Mouse (Mus musculus) brown adipose tissue, adult 24 weeks (tissue): ENCODE data around the gene Tex48. TPM values are rescaled to one million over a fixed set of nuclear protein-coding genes. Genes with fewer than 3 reads are reported as not detected.

ENCODE experiments used
- H3K27ac ChIP-seq: fragments of 200-500 bp; replicated peaks from 2 replicates; pipeline ENCODE4 v1.5.1; 2012; ENCODE audit warnings: low read depth, mild to moderate bottlenecking, low read length
- H3K4me1 ChIP-seq: fragments of 200-500 bp; 2 replicates; pipeline ENCODE4 v1.6.1; 2012; ENCODE audit warnings: low read length, mixed read lengths; ENCODE audit not compliant: control insufficient read depth, insufficient read depth, insufficient read length
- H3K4me3 ChIP-seq: fragments of 200-500 bp; 2 replicates; pipeline ENCODE4 v1.5.1; 2012; ENCODE audit warnings: low read depth, mild to moderate bottlenecking, low read length, moderate library complexity; ENCODE audit not compliant: insufficient read depth
- polyA plus RNA-seq: library from polyadenylated mRNA; stranded (reverse); fragments of >200 nt; gene quantifications from 2 replicates; pipeline ENCODE4 v1.2.4, GENCODE M21; 2012; ENCODE audit not compliant: missing spikeins, insufficient read depth, insufficient read length

Tex48 gene
- polyA plus RNA-seq: not detected in 2 replicates

DNA sequence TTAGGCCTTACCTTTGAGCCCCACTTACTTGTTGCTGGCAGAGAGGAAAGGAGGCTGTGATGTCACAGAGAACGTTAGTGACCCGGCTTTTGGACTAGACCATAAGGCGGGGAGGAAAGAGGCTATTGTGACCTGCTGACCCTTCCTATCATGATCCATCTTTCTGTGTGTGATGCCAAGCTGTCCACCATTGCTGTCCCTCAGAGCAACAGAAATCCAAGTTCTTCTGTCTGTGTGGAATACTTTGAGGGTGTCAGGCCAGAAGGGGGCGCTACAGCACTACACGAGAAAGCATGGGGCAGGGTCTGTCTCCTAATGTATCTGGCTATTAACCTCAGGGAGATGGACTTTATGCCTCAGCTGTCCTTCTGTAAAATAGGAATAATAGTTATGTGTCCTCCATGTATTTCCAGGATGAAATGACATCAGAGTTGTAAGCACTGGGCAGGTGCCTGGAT lies at the start of gene Tex48:
Tex48 (minus strand) TSS at position 51 of the 458 bp plus-strand sequence.
- no peak within 1 kb of the TSS for H3K27ac ChIP-seq
- no peak within 1 kb of the TSS for H3K4me3 ChIP-seq
- H3K4me1 ChIP-seq: no peaks in the 10 kb centered on the region

DNA sequence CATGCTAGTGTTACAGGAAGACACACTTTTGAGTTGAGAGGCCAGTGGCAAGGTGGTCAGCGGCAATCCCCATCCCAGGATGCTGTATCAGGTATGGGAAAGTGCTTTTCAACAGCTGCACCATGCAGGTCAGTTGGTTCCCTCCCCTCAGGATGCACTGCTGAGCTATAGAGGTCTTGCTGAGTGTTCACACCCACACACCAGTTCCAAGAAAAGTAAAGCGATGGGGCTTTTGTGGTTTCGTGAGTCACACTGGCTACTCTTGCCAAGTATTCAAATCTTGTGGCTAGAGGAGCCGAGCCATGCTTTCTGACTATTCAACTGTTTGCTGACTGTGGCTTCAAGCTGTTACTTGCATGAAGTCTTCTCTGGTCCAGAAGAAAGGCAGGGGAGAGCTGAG lies 46.0 kb upstream of the Tex48 start:
- H3K27ac ChIP-seq: no peak overlapping the region
- no peaks in the 10 kb centered on the region for H3K4me1 ChIP-seq

DNA sequence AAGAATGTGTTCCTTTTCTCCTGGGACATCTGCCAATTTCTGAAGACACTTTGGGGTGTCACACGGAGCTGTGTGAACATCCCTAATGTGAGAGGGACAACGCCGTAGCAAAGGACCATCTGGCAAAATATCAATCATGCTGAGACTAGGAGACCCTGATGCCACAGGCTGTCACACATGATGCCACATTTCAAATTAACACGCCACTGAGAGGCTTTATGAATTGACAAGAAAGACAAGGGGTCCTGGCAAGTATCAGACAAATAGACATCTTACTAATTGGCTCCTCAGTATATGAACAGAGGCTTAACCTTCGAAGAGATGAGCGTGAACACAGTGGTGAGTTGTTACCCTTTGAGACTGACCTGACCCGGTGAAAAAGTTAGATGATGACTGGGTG lies 43.5 kb upstream of the Tex48 start:
- H3K4me1 ChIP-seq: no peaks in the 10 kb centered on the region

More for the DNA sequence above, 46.0 kb upstream of the Tex48 start:
- H3K4me3 ChIP-seq: no peak overlapping the region

DNA sequence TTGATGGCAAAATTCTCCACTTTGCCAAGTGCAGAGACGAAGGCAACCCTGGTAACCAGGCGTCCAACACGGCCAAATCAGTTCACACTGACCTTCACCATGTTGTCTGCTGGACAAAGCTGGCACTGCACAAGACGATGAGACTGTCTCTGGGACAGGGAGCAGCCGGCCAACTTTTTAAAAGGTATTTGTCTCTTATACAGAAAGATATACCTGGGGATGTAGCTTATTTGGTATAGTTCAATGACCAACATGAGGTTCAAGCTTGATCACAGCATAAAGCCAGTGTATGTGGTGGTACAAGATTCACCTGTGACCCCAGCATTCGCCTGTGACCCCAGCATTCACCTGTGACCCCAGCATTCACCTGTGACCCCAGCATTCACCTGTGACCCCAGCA lies 41.1 kb upstream of the Tex48 start, which contains the start of gene Gm11214:
Gm11214 (minus strand) TSS at position 101 of the 400 bp plus-strand sequence.
- H3K27ac ChIP-seq: no peak within 1 kb of the TSS

More for the DNA sequence above, 43.5 kb upstream of the Tex48 start:
- H3K27ac ChIP-seq: no peak overlapping the region
- H3K4me3 ChIP-seq: no peak overlapping the region

DNA sequence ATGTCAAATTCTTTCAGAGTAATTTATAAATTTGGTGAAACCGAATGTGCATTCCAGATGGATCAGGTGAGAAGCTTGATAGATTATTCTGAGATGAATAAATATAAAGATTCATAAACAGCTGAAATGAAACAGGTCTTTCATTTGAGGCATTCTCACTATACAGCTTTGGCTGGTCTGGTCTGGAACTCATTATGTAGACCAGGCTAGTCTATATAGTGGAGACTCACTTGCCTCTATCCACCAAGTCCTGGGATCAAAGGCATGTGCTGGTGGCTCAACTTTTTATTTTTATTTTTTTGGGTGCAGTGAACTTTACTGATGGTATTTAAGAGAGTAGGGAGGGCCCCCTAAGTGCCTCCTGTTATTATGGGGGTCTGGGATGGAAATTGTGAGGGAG lies 39.6 kb upstream of the Tex48 start:
- Histone ChIP-seq H3K27ac (no peak overlapping the region), H3K4me3 (no peak overlapping the region)

More for the DNA sequence above, 41.1 kb upstream of the Tex48 start, which contains the start of gene Gm11214:
- Histone ChIP-seq H3K4me3 (no peak within 1 kb of the TSS), H3K4me1 (no peaks in the 10 kb centered on the region)

DNA sequence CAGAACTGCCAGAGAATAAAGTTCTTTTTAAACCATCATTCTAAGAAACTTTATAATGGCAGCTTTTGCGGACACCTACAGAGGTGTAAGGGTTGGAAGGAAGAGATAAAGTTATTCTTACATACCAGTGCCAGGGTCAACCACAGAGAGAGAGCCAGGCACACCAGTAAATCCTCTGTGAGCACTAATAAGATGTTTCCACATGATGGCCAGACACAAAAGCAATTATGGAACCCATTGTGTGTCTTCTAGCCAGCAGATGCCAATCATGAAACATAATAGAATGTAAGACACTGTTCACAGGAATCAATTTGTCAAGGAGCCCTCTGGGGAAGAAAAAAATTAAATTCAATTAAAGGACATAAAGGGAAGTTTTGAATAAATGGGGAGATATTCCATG lies 39.2 kb upstream of the Tex48 start:
- H3K4me3 ChIP-seq: no peak overlapping the region
- no peak overlapping the region for H3K27ac ChIP-seq
- no peaks in the 10 kb centered on the region for H3K4me1 ChIP-seq

More for the DNA sequence above, 39.6 kb upstream of the Tex48 start:
- no peaks in the 10 kb centered on the region for H3K4me1 ChIP-seq

DNA sequence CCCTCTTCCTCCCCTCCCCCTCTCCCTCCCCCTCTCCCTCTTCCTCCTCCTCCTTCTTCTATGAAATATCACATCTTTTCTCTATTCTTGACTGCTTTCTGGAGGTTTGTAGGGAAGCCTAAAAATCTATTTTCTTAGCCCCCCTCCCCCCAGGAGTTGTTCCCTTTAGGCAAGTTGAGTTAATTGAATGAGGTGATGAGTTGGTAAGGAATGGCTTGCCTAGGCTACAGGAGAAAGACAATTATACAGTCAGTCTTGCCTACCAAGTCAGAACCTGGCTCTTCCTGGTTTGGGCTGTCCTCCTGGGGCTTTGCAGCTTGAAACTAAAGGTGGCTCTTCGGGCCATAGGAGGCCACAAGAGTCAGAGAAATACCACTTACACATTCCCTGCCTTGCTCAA lies 37.5 kb upstream of the Tex48 start:
- no peaks in the 10 kb centered on the region for H3K4me1 ChIP-seq
- H3K27ac ChIP-seq: no peak overlapping the region
- H3K4me3 ChIP-seq: no peak overlapping the region

DNA sequence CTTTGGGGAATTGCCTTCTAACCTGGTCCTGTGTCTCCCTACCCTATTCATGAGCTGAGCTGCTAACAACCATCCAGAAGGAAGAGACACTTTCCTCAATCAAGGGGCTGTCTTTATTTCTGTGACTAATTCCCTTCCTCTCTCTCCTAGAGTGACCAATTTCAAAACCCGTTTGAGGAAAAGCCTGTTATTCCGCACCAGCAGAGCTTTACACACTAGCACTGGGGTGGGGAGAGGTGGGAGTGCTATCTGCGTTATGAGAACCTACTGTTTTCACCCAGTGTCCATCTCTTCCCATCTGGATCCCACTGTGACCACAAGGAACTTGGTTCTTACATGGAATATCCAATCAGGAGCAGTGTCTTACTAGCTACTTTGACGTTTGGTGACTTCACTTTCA lies 36.9 kb upstream of the Tex48 start:
- Histone ChIP-seq H3K27ac (no peak overlapping the region), H3K4me1 (no peaks in the 10 kb centered on the region), H3K4me3 (no peak overlapping the region)

DNA sequence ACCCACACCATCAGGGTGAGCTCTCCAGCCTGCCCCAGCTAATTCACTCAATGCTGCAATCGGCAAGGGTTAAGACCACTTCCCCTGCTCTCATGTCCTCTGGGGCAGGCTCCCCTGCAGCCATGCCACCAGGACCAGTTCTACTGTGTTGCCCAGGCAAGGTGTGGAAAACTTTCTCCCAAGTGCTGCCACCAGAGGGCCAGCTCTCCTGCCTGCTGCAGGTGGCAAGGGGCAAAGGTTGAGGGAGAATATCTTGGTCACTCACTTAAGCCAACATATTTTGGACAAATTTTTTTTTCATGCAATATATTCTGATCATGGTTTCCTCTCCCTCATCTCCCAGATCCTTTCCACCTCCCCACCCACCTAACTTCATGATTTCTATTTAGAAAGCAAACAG lies 32.2 kb upstream of the Tex48 start:
- H3K4me3 ChIP-seq: no peak overlapping the region
- H3K4me1 ChIP-seq: no peaks in the 10 kb centered on the region

DNA sequence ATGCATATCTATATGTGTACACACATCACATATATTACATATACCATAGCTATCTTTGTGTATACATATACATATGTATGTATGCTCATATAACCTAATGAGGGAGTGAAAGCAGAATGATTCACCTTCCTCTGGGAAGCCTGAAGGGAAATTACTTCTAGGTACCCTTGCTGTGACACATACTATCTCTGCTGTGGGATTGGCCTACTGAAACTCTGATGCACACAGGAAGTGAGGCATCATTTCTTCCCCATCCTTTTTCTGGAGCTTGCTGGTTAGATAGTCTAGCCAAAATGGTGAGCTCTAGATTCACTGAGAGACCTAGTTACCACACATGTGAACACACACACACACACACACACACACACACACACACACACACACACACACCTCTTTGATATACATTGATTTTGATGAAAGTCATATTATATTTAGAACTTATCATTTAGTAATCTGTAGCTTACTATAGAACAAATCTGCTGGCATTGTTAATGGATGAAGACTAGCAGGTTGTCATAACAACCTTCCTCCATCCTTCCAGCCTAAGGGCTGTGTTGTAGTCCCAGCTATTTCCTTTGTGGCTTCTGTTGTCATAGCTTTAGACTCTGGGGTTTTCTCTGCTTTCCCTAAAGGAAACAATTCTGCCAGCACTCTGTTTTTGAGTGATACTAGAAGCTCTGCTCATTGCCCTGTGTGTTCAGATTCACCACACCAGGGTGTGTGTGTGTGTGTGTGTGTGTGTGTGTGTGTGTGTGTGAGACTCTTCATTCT lies 21.9 kb upstream of the Tex48 start:
- Histone ChIP-seq H3K4me1 (no peaks in the 10 kb centered on the region), H3K4me3 (no peak overlapping the region), H3K27ac (no peak overlapping the region)

More for the DNA sequence above, 32.2 kb upstream of the Tex48 start:
- no peak overlapping the region for H3K27ac ChIP-seq

DNA sequence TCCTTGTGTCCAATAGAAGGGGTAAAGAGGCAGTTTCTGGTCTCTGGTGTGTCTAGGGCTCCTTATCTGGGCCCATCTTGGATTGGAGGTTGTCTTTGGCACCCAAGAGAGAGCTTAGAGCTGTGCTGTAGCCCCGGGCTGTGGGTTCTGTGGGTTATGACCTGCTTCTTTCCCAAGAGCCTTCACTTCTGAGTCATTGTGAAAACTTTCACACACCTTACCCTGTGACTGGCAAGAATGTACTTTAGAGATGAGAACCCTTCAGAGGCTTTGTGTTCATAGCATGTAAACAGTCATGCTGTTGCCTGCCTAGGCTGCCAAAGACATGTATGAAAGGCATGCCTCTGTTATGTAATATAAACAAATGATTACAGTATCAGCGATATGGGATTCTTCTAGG lies 17.6 kb upstream of the Tex48 start:
- Histone ChIP-seq H3K4me1 (no peaks in the 10 kb centered on the region), H3K27ac (no peak overlapping the region), H3K4me3 (no peak overlapping the region)

DNA sequence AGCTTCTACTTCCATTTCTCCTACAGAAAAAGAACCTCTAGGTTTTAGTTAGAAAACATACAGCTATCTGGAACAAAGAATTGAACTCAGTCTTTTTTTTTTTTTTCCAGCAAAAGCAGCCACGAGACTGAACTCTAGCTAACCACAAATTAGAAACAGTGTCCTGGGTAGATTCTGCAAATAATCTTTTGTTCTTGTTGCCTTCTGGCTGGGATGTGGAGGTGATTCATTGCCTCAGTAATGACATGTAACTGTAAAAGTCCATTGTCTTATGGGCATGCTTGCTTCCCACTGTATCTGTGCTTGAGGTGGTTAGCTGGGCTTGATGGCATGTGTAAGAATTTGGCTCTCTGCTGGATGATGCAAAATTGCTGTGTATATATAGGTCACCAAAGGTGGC lies 16.4 kb upstream of the Tex48 start:
- Histone ChIP-seq H3K4me3 (no peak overlapping the region), H3K27ac (no peak overlapping the region), H3K4me1 (no peaks in the 10 kb centered on the region)

DNA sequence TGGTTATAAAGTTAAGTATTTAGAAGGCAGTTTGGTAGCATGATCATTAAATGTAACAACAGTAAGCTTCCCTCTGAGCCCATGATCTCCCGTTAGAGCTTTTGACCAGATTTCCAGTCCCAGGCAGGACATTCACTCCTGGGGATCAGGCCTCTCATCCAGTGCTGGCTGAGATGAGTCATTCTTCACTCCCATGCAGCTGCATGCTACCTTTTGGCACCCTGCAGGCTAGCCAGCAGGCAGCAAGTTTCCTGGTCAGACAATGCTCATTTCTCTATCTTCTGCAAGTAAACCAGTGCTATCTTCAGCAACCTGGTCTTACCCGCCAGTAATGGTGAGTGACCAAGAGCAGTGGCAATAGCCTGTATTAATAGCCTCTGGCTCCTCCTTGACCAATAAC lies 11.0 kb upstream of the Tex48 start:
- H3K27ac ChIP-seq: no peak overlapping the region
- H3K4me3 ChIP-seq: no peak overlapping the region
- no peaks in the 10 kb centered on the region for H3K4me1 ChIP-seq

DNA sequence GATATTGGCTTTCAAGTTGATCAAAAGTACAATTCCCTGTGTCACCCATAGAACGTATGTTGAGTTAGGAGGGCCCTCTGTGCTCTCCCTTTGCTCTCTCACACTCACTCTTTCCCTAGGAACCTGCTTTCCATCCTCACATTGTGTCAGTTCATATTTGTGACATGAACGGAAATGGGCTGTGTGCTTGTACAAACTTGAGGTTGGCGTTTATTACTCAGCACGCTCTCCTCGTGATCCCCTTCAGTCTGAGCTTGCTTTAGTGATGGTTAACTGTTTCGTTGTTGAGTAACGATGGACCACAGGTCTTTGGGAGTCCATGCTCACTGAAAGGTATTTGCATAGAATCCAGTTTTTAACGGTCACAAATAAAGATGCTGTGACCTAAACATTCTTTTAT lies 4.9 kb upstream of the Tex48 start:
- no peak overlapping the region for H3K27ac ChIP-seq
- no peaks in the 10 kb centered on the region for H3K4me1 ChIP-seq
- H3K4me3 ChIP-seq: no peak overlapping the region

DNA sequence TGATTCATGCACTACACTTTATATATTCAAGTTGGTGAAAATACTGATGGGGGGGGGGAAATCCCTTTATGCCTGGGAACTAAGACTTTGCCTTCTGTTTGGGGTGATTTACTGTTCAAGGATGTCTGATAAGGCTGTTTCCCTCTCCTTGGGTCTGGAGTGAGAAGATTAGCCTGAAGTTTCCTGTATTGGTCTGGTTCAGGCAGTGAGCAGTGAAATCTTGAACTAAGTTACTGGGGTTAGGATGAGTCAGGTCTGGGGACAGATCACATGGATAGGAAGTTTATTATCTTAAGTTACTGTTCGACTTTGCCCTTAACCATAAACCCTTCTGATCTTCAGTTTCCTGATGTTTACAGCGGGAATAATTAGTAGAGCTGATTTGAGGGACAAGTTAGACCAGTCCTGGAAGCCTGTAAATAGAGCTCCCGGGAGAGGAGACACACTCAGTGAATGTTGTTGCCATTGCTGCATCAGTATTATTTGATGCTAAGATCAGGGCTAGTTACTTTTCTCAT lies 3.4 kb upstream of the Tex48 start:
- Histone ChIP-seq H3K4me1 (no peaks in the 10 kb centered on the region), H3K4me3 (no peak overlapping the region), H3K27ac (no peak overlapping the region)

DNA sequence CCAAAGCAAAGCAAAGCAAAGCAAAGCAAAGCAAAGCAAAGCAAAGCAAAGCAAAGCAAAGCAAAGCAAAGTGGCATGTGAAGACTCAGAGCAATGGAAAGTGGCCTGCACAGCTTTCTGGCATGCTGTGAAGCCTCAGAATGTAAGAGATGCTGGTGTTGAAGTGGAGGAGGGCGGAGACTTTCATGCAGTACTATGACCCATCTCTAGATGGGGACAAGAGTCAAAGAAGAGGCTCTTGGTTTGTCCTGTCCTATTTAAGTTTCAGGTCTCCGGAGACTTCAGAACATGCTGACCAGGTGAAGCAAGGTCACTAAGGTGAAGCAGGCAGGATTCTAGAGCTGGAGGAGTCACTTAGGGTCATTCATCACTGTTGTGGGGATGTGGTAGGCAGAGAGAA lies 367 bp downstream of the Tex48 start:
- no peak overlapping the region for H3K4me3 ChIP-seq
- no peak overlapping the region for H3K27ac ChIP-seq

More for the DNA sequence above, 367 bp downstream of the Tex48 start:
- H3K4me1 ChIP-seq: no peaks in the 10 kb centered on the region
